Mouse (Mus musculus): ENCODE measurements around the gene Ttll12.

GRCm38 (mm10) chr15:83594513-83595363 is at the start of gene Ttll12:
- no peak for TF ChIP-seq CTCF (IDR thresholded peaks at IDR 0.05; ENCODE audit: borderline replicate concordance, insufficient read depth, low read depth, low read length)
- TF ChIP-seq POLR2A (IDR thresholded peaks at IDR 0.05; ENCODE audit: borderline replicate concordance, insufficient read depth, low read length) = peak; percentile 57; the same call in 1 of the 2 replicates

Data from cerebellum, adult 2 months (tissue).